8 mouse cellular contexts compared by ENCODE assay signal in the genomic region with DNA sequence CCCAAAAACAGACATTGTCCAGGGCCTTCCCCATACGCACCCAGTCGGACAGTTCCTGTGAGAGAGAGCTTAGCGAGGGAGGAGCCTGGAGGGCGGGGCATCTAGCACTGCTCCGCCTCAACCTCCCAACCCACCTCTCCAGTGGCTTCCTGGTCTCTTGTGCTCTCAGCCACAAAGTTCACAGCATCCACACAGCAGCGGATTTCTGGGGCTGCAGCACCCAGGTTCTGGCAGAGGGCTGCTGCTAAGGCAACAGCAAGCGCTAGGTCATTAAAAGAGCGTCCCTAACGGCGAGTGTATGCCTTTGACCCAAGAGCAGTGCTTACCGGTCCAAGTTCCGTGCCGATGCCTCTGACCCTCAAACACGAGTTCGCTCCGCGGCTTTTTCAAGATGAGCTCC. TPM values are rescaled to one million over a fixed set of nuclear protein-coding genes. Genes with fewer than 3 reads are reported as not detected.
DNase-seq lines count a peak whose midpoint lies in the region; ATAC-seq lines count a peak whose summit lies in the region.

No protein-coding gene starts in this region.

- peak overlapping the region; percentile 65 for H3K27ac ChIP-seq in embryonic facial prominence, embryonic 14.5 days (replicated peaks; ENCODE audit: low read depth, low read length)
- peak overlapping the region; percentile 58 for H3K27ac ChIP-seq in heart, embryonic 13.5 days (replicated peaks)
- H3K27ac ChIP-seq in kidney, embryonic 16.5 days (ENCODE audit: low read length): peak overlapping the region; percentile 76

- H3K9ac ChIP-seq in embryonic facial prominence, embryonic 14.5 days (ENCODE audit: low read depth, low read length): peak overlapping the region; percentile 62
- peak overlapping the region; percentile 82 for H3K9ac ChIP-seq in heart, embryonic 13.5 days
- peak overlapping the region; percentile 33 for H3K9ac ChIP-seq in kidney, embryonic 16.5 days (replicated peaks; ENCODE audit: low read length)

- H3K9me3 ChIP-seq in embryonic facial prominence, embryonic 14.5 days (ENCODE audit: control insufficient read depth, low read length): no peaks in the 10 kb centered on the region
- H3K9me3 ChIP-seq in heart, embryonic 13.5 days: no peaks in the 10 kb centered on the region
- H3K9me3 ChIP-seq in kidney, embryonic 16.5 days (ENCODE audit: low read length): no peaks in the 10 kb centered on the region

- peak; percentile 88 for ATAC-seq in embryonic facial prominence, embryonic 14.5 days (ENCODE audit: low read depth)
- ATAC-seq in heart, embryonic 13.5 days (ENCODE audit: extremely low read depth, insufficient number of reproducible peaks, low FRiP score, low TSS enrichment): peak; percentile 58; the same call in 1 of the 2 replicates
- peak; percentile 93 for ATAC-seq in kidney, embryonic 16.5 days (ENCODE audit: low FRiP score, low TSS enrichment)

- H3K36me3 ChIP-seq in embryonic facial prominence, embryonic 14.5 days (ENCODE audit: control insufficient read depth, insufficient read depth, low read length): peaks cover 34% of the 10 kb centered on the region
- H3K36me3 ChIP-seq in heart, embryonic 13.5 days: peaks cover 37% of the 10 kb centered on the region
- H3K36me3 ChIP-seq in kidney, embryonic 16.5 days (ENCODE audit: insufficient read depth, low read length): peaks cover 30% of the 10 kb centered on the region

- H3K4me2 ChIP-seq in embryonic facial prominence, embryonic 14.5 days (ENCODE audit: low read depth, low read length): peak overlapping the region; percentile 78
- peak overlapping the region; percentile 95 for H3K4me2 ChIP-seq in heart, embryonic 13.5 days
- H3K4me2 ChIP-seq in kidney, embryonic 16.5 days (replicated peaks; ENCODE audit: low read depth, low read length): peak overlapping the region; percentile 77

- no peaks in the 10 kb centered on the region for H3K27me3 ChIP-seq in embryonic facial prominence, embryonic 14.5 days (replicated peaks; ENCODE audit: control insufficient read depth, insufficient read depth, low read length)
- peaks cover 19% of the 10 kb centered on the region for H3K27me3 ChIP-seq in heart, embryonic 13.5 days (replicated peaks)
- H3K27me3 ChIP-seq in kidney, embryonic 16.5 days (ENCODE audit: insufficient read depth, low read length): no peaks in the 10 kb centered on the region

- peaks cover 12% of the 10 kb centered on the region for H3K4me1 ChIP-seq in embryonic facial prominence, embryonic 14.5 days (ENCODE audit: control insufficient read depth, insufficient read depth, low read length)
- peaks cover 18% of the 10 kb centered on the region for H3K4me1 ChIP-seq in heart, embryonic 13.5 days
- H3K4me1 ChIP-seq in kidney, embryonic 16.5 days (ENCODE audit: insufficient read depth, low read length): peaks cover 13% of the 10 kb centered on the region

- DNase-seq in 416B (ENCODE audit: low read depth): peak; percentile 31
- DNase-seq in adrenal gland, adult (ENCODE audit: inconsistent age in 2 of 2, low spot score in 1 of 2): peak; percentile 69 to 87
- peak; percentile 86 for DNase-seq in embryonic facial prominence, embryonic 14.5 days (ENCODE audit: low spot score)
- DNase-seq in lung, postnatal 4 days: peak; percentile 82 to 83
- peak; percentile 51 for DNase-seq in spleen, adult 12 weeks (ENCODE audit: low spot score)
- DNase-seq in adipocyte (ENCODE audit: low spot score): no peak

- peak overlapping the region; percentile 38 for H3K4me3 ChIP-seq in embryonic facial prominence, embryonic 14.5 days (ENCODE audit: low read depth, low read length)
- peak overlapping the region; percentile 55 for H3K4me3 ChIP-seq in heart, embryonic 13.5 days
- H3K4me3 ChIP-seq in kidney, embryonic 16.5 days (ENCODE audit: low read length): peak overlapping the region; percentile 43

- 3% methylated on average over 16 of the region's 17 CpGs for WGBS in embryonic facial prominence, embryonic 14.5 days
- WGBS in heart, embryonic 13.5 days: 1% methylated on average over 17 of the region's 17 CpGs
- WGBS in kidney, embryonic 16.5 days: 1% methylated on average over 17 of the region's 17 CpGs

RNA-seq across cellular contexts. Expression of gene 4930544D05Rik, which starts 0.6 kb away (rescaled TPM):
- not detected in 2 replicates for polyA plus RNA-seq in embryonic facial prominence, embryonic 14.5 days (2014; fragmentation: Nextera tagmentation; extraction: Ambion mirVana)
- polyA plus RNA-seq in heart, embryonic 13.5 days (2015; fragmentation: Nextera tagmentation; extraction: Ambion mirVana): not detected in 2 replicates
- not detected in 2 replicates for polyA plus RNA-seq in kidney, embryonic 16.5 days (2015; fragmentation: Nextera tagmentation; extraction: Ambion mirVana)

RNA-seq across cellular contexts. Expression of gene Chrne, which starts 3.9 kb away (rescaled TPM):
- polyA plus RNA-seq in embryonic facial prominence, embryonic 14.5 days (2014; fragmentation: Nextera tagmentation; extraction: Ambion mirVana): 0.51 and 0.58 TPM in 2 replicates
- polyA plus RNA-seq in heart, embryonic 13.5 days (2015; fragmentation: Nextera tagmentation; extraction: Ambion mirVana): not detected in 2 replicates
- polyA plus RNA-seq in kidney, embryonic 16.5 days (2015; fragmentation: Nextera tagmentation; extraction: Ambion mirVana): 0.19 TPM in 1 of 2 replicates, not detected in the other

RNA-seq across cellular contexts. Expression of gene Gp1ba, which starts 23.8 kb away (rescaled TPM):
- polyA plus RNA-seq in embryonic facial prominence, embryonic 14.5 days (2014; fragmentation: Nextera tagmentation; extraction: Ambion mirVana): 0.38 and 0.60 TPM in 2 replicates
- 0.86 and 1.0 TPM in 2 replicates for polyA plus RNA-seq in heart, embryonic 13.5 days (2015; fragmentation: Nextera tagmentation; extraction: Ambion mirVana)
- 0.11 and 0.21 TPM in 2 replicates for polyA plus RNA-seq in kidney, embryonic 16.5 days (2015; fragmentation: Nextera tagmentation; extraction: Ambion mirVana)

RNA-seq across cellular contexts. Expression of gene Rnf167, which starts 32.0 kb away (rescaled TPM):
- 100 and 105 TPM in 2 replicates for polyA plus RNA-seq in embryonic facial prominence, embryonic 14.5 days (2014; fragmentation: Nextera tagmentation; extraction: Ambion mirVana)
- polyA plus RNA-seq in heart, embryonic 13.5 days (2015; fragmentation: Nextera tagmentation; extraction: Ambion mirVana): 66.3 and 73.8 TPM in 2 replicates
- 130 and 137 TPM in 2 replicates for polyA plus RNA-seq in kidney, embryonic 16.5 days (2015; fragmentation: Nextera tagmentation; extraction: Ambion mirVana)

RNA-seq across cellular contexts. Expression of gene Slc25a11, which starts 32.2 kb away (rescaled TPM):
- polyA plus RNA-seq in embryonic facial prominence, embryonic 14.5 days (2014; fragmentation: Nextera tagmentation; extraction: Ambion mirVana): 147 and 165 TPM in 2 replicates
- polyA plus RNA-seq in heart, embryonic 13.5 days (2015; fragmentation: Nextera tagmentation; extraction: Ambion mirVana): 234 and 262 TPM in 2 replicates
- polyA plus RNA-seq in kidney, embryonic 16.5 days (2015; fragmentation: Nextera tagmentation; extraction: Ambion mirVana): 229 and 235 TPM in 2 replicates
